Mouse (Mus musculus): ENCODE data around the gene Mllt3. TPM values are rescaled to one million over a fixed set of nuclear protein-coding genes. Genes with fewer than 3 reads are reported as not detected.

Gene Mllt3
- total and polyA plus RNA-seq, 3 experiments = 15.4 to 75.3 TPM; not detected in 1

DNA sequence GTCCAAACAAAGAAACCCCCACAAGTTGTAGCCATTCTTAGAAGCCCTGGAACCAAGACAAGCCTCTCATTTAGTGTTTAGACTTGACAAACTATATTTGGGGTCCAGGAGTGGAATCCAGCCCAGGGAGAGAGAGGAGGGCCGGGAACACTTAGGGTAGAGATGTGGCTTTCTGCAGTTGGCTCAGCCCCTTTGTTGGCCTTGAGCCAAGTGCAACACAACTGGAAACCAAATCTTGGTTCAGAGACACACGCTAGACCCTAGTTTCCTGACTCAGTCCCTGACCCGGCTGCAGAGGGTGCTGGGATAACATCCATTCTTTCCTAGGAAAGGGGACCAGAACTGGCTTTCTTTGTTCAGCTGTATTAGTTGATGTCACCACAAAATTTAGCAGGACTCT is 296.4 kb downstream of the Mllt3 start:
- Histone ChIP-seq H3K79me2 (ENCODE audit: control insufficient read depth, insufficient read depth, low read length, poor library complexity) (no peaks in the 10 kb centered on the region), H3K4me1 (ENCODE audit: control insufficient read depth in 1 of 2, insufficient read depth in 2 of 2, low read length in 2 of 2) (no peaks in the 10 kb centered on the region), H3K27ac (ENCODE audit: control insufficient read depth, low read depth, low read length) (no peak overlapping the region), H3K9me3 (replicated peaks; ENCODE audit: insufficient read depth, low read length) (no peaks in the 10 kb centered on the region), H3K4me3 (ENCODE audit: control insufficient read depth in 1 of 2, insufficient read depth in 1 of 2, low read depth in 2 of 2, low read length in 2 of 2) (no peak overlapping the region), H3K36me3 (ENCODE audit: control insufficient read depth in 1 of 2, insufficient read depth in 2 of 2, low read length in 2 of 2) (no peaks in the 10 kb centered on the region), H3K9ac (ENCODE audit: control insufficient read depth, low read depth, low read length, poor library complexity, severe bottlenecking) (no peak overlapping the region), H3K27me3 (ENCODE audit: control insufficient read depth in 1 of 2, insufficient read depth in 2 of 2, low read length in 2 of 2) (peaks cover 0 to 2% of the 10 kb centered on the region in 2 experiments; a peak in 3 of 4 replicates)
- no peak for TF ChIP-seq SIN3A (IDR thresholded peaks at IDR 0.05; ENCODE audit: low read length)
- TF ChIP-seq GABPA (IDR thresholded peaks at IDR 0.05; ENCODE audit: low read depth, low read length) = no peak
- no peak for TF ChIP-seq EP300 (IDR thresholded peaks at IDR 0.05; ENCODE audit: low read depth in 1 of 2, low read length in 2 of 2)
- no peak for TF ChIP-seq UBTF (IDR thresholded peaks at IDR 0.05; ENCODE audit: borderline replicate concordance, insufficient read depth, low read depth, low read length)
- no peak for TF ChIP-seq MAX (IDR thresholded peaks at IDR 0.05; ENCODE audit: low read length)
- no peak for TF ChIP-seq E2F4 (IDR thresholded peaks at IDR 0.05; ENCODE audit: borderline replicate concordance, low read depth, low read length)
- no peak for TF ChIP-seq TCF12 (IDR thresholded peaks at IDR 0.05; ENCODE audit: low read depth, low read length)
- TF ChIP-seq USF2 (IDR thresholded peaks at IDR 0.05; ENCODE audit: borderline replicate concordance in 1 of 2, insufficient read depth in 1 of 2, low read depth in 1 of 2, low read length in 2 of 2) = no peak
- no peak for TF ChIP-seq RAD21 (IDR thresholded peaks at IDR 0.05; ENCODE audit: low read depth, low read length)
- no peak for TF ChIP-seq CTCF (IDR thresholded peaks at IDR 0.05 in 2 of 3, conservative IDR thresholded peaks at IDR 0.05 in 1 of 3; ENCODE audit: control insufficient read depth in 1 of 3, insufficient read depth in 1 of 3, low read depth in 2 of 3, low read length in 3 of 3, poor library complexity in 1 of 3, severe bottlenecking in 1 of 3)
- no peak for TF ChIP-seq ZMIZ1 (IDR thresholded peaks at IDR 0.05; ENCODE audit: low read depth, low read length)
- no peak for TF ChIP-seq MAZ (IDR thresholded peaks at IDR 0.05; ENCODE audit: low read depth, low read length)
- TF ChIP-seq KAT2A (conservative IDR thresholded peaks at IDR 0.05; ENCODE audit: low read depth, low read length) = no peak
- no peak for TF ChIP-seq BHLHE40 (IDR thresholded peaks at IDR 0.05; ENCODE audit: borderline replicate concordance, low read depth, low read length)
- no peak for TF ChIP-seq NRF1 (IDR thresholded peaks at IDR 0.05; ENCODE audit: insufficient read depth, low read depth, low read length, poor library complexity, severe bottlenecking)
- no peak for TF ChIP-seq ZKSCAN1 (IDR thresholded peaks at IDR 0.05; ENCODE audit: low read depth, low read length)
- no peak for TF ChIP-seq MYC (IDR thresholded peaks at IDR 0.05; ENCODE audit: low read depth, low read length)
- TF ChIP-seq POLR2AphosphoS2 (IDR thresholded peaks at IDR 0.05; ENCODE audit: low read length) = no peak
- no peak for TF ChIP-seq CHD2 (IDR thresholded peaks at IDR 0.05; ENCODE audit: low read length)
- no peak for TF ChIP-seq TAL1 (IDR thresholded peaks at IDR 0.05; ENCODE audit: low read length)
- DNase-seq (ENCODE audit: low read depth, low spot score) = no peak

DNA sequence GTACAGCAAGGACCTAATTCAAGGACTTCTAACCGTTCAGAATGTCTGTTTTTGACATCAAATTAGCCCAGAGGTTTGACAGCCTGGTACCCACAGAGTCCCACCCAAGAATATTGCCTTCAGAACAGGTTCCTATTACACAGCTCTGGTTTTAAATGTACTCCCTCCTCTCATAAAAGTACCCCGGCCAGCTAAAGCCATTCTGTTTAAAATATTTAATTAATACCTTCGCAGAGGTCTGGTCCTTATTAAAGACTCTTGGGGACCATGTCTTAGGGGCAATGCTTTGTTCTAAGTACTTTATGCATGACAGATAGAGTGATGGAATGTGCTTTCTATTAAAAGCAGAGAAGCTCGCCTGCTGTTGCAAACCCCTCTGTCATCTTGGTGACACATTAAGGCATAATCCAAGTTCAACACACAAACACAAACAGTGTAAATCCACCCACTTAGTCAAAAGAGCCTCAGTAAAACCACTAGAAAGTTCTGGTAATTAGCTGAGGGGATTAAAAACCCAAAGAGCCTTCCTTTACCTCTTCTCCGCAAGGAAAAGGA is 302.0 kb downstream of the Mllt3 start:
- no peak for DNase-seq (ENCODE audit: low read depth, low spot score)
- H3K9ac ChIP-seq (ENCODE audit: control insufficient read depth, low read depth, low read length, poor library complexity, severe bottlenecking) = no peak overlapping the region
- H3K27me3 ChIP-seq (ENCODE audit: control insufficient read depth in 1 of 2, insufficient read depth in 2 of 2, low read length in 2 of 2) = no peaks in the 10 kb centered on the region; a peak in 2 of 4 replicates
- no peak overlapping the region for H3K27ac ChIP-seq (ENCODE audit: control insufficient read depth, low read depth, low read length)
- H3K36me3 ChIP-seq (ENCODE audit: control insufficient read depth in 1 of 2, insufficient read depth in 2 of 2, low read length in 2 of 2) = no peaks in the 10 kb centered on the region
- H3K4me1 ChIP-seq (ENCODE audit: control insufficient read depth in 1 of 2, insufficient read depth in 2 of 2, low read length in 2 of 2) = no peaks in the 10 kb centered on the region
- no peak overlapping the region for H3K4me3 ChIP-seq (ENCODE audit: control insufficient read depth in 1 of 2, insufficient read depth in 1 of 2, low read depth in 2 of 2, low read length in 2 of 2)
- no peaks in the 10 kb centered on the region for H3K9me3 ChIP-seq (replicated peaks; ENCODE audit: insufficient read depth, low read length)
- no peaks in the 10 kb centered on the region for H3K79me2 ChIP-seq (ENCODE audit: control insufficient read depth, insufficient read depth, low read length, poor library complexity)
- TF ChIP-seq ZNF384 (IDR thresholded peaks at IDR 0.05; ENCODE audit: low read depth, low read length) (no peak), USF2 (IDR thresholded peaks at IDR 0.05; ENCODE audit: borderline replicate concordance in 1 of 2, insufficient read depth in 1 of 2, low read depth in 1 of 2, low read length in 2 of 2) (no peak), MAFK (IDR thresholded peaks at IDR 0.05; ENCODE audit: borderline replicate concordance, low read depth, low read length) (no peak), ZMIZ1 (IDR thresholded peaks at IDR 0.05; ENCODE audit: low read depth, low read length) (no peak), JUND (IDR thresholded peaks at IDR 0.05; ENCODE audit: low read depth, low read length) (no peak), HCFC1 (IDR thresholded peaks at IDR 0.05; ENCODE audit: low read depth, low read length) (no peak), UBTF (IDR thresholded peaks at IDR 0.05; ENCODE audit: borderline replicate concordance, insufficient read depth, low read depth, low read length) (no peak), MEF2A (IDR thresholded peaks at IDR 0.05; ENCODE audit: extremely low read depth, insufficient replicate concordance, low read depth, low read length, poor library complexity, severe bottlenecking) (no peak), SIN3A (IDR thresholded peaks at IDR 0.05; ENCODE audit: low read length) (no peak), BHLHE40 (IDR thresholded peaks at IDR 0.05; ENCODE audit: borderline replicate concordance, low read depth, low read length) (no peak), MAZ (IDR thresholded peaks at IDR 0.05; ENCODE audit: low read depth, low read length) (no peak), CHD2 (IDR thresholded peaks at IDR 0.05; ENCODE audit: low read length) (no peak), POLR2AphosphoS5 (IDR thresholded peaks at IDR 0.05; ENCODE audit: borderline replicate concordance, low read depth, low read length) (no peak), CTCF (IDR thresholded peaks at IDR 0.05 in 2 of 3, conservative IDR thresholded peaks at IDR 0.05 in 1 of 3; ENCODE audit: control insufficient read depth in 1 of 3, insufficient read depth in 1 of 3, low read depth in 2 of 3, low read length in 3 of 3, poor library complexity in 1 of 3, severe bottlenecking in 1 of 3) (no peak), MXI1 (IDR thresholded peaks at IDR 0.05; ENCODE audit: low read depth, low read length) (no peak), MYC (IDR thresholded peaks at IDR 0.05; ENCODE audit: low read depth, low read length) (no peak), SMC3 (IDR thresholded peaks at IDR 0.05; ENCODE audit: low read depth, low read length) (no peak), GABPA (IDR thresholded peaks at IDR 0.05; ENCODE audit: low read depth, low read length) (no peak)

Data from MEL (cell line).